Mouse (Mus musculus): ENCODE results near the gene Ppt2.

GRCm38 (mm10) chr17:34663558-34663957, 35.2 kb upstream of the Ppt2 start:
- no peak for TF ChIP-seq CTCF (IDR thresholded peaks at IDR 0.05; ENCODE audit: extremely low read depth, insufficient read length, insufficient replicate concordance, low read depth, low read length)
- no peak for TF ChIP-seq POLR2A (IDR thresholded peaks at IDR 0.05; ENCODE audit: low read depth, low read length)
